Mouse (Mus musculus): ENCODE measurements around the gene Wnt3a.

DNA sequence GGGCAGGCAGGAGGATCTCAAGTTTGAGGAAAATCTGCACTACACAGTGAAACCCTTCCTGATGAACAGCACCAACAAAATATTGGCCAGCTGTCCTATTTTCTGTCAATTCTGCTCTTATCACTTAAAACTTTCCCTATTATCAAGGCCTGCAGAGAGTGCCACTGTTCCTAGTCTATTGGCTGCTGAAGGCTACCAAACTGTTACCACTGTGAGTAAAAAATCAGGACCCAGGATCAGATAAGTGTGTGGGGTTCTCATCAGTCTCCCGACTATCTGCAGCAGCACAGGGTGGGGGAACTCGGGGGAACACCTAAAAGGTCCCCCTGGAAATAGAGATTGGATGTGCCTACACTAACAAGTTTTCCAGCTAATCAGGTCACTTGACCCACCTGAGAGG is 65.4 kb downstream of the Wnt3a start:
- no peak for TF ChIP-seq EP300 (IDR thresholded peaks at IDR 0.05)
- TF ChIP-seq CTCF (IDR thresholded peaks at IDR 0.05): no peak

All from lung, postnatal 0 days (tissue).